Mouse (Mus musculus) heart, embryonic 16.5 days (tissue): ENCODE results near the gene Xkr8. TPM values are rescaled to one million over a fixed set of nuclear protein-coding genes. Genes with fewer than 3 reads are reported as not detected.

Experiments used
- ATAC-seq: fragments of 200-750 bp; cut with Nextera tagmentation; replicated peaks from 2 replicates; pipeline ENCODE4 v1.8.0; 2017; ENCODE audit warnings: moderate number of reproducible peaks; ENCODE audit not compliant: insufficient read depth, low FRiP score; ENCODE audit errors: extremely low read depth
- H3K27ac ChIP-seq: fragments of 300-500 bp; sonication (generic); 2 replicates; pipeline ENCODE4 v1.5.1; 2014; ENCODE audit warnings: mild to moderate bottlenecking, low read length, control low read depth, moderate library complexity
- H3K27me3 ChIP-seq: fragments of 300-500 bp; sonication (generic); 2 replicates; pipeline ENCODE4 v1.6.1; 2014; ENCODE audit warnings: low read length, mixed read lengths; ENCODE audit not compliant: control insufficient read depth, insufficient read depth
- H3K36me3 ChIP-seq: fragments of 300-500 bp; sonication (generic); 2 replicates; pipeline ENCODE4 v1.6.1; 2014; ENCODE audit not compliant: control insufficient read depth, insufficient read depth
- H3K4me1 ChIP-seq: fragments of 300-500 bp; sonication (generic); 2 replicates; pipeline ENCODE4 v1.6.1; 2014; ENCODE audit warnings: low read length, mixed read lengths; ENCODE audit not compliant: control insufficient read depth, insufficient read depth
- H3K4me2 ChIP-seq: fragments of 300-500 bp; sonication (generic); 2 replicates; pipeline ENCODE4 v1.6.1; 2014; ENCODE audit warnings: low read depth, mild to moderate bottlenecking, control low read depth, low read length
- H3K4me3 ChIP-seq: fragments of 300-500 bp; sonication (generic); 2 replicates; pipeline ENCODE4 v1.5.1; 2014; ENCODE audit warnings: mild to moderate bottlenecking, control low read depth, low read length
- H3K9ac ChIP-seq: fragments of 300-500 bp; sonication (generic); 2 replicates; pipeline ENCODE4 v1.6.1; 2014; ENCODE audit warnings: low read length, control low read depth
- H3K9me3 ChIP-seq: fragments of 300-500 bp; sonication (generic); replicated peaks from 2 replicates; pipeline ENCODE4 v1.6.1; 2016; ENCODE audit warnings: low read length; ENCODE audit not compliant: control insufficient read depth
- WGBS: fragments of 180-500 bp; shearing (Covaris S2); extraction: QIAGEN DNeasy Blood & Tissue Kit; methylation state at CpG from one replicate; pipeline ENCODE4 v1.1.7; 2014; 5-methylcytosine and 5-hydroxymethylcytosine counted together
- polyA plus RNA-seq: library from polyadenylated mRNA; unstranded; fragments of >200 nt; fragmentation: Nextera tagmentation; extraction: Ambion mirVana; gene quantifications from 2 replicates; pipeline ENCODE4 v1.2.1, GENCODE M21; 2015

Xkr8 gene
- polyA plus RNA-seq, 1 experiment from 2014 or later, result 2.9 TPM

GRCm38 (mm10) chr4:132760296-132760695 lies 27.9 kb upstream of the Xkr8 start:
- H3K4me2 ChIP-seq, result no peak overlapping the region
- 38% methylated on average over 3 of the region's 3 CpGs for WGBS
- no peaks in the 10 kb centered on the region for H3K9me3 ChIP-seq
- no peak overlapping the region for H3K9ac ChIP-seq
- no peaks in the 10 kb centered on the region; the same call in 1 of the 2 replicates for H3K27me3 ChIP-seq
- H3K4me3 ChIP-seq, result no peak overlapping the region
- no peaks in the 10 kb centered on the region for H3K36me3 ChIP-seq
- no peak for ATAC-seq
- H3K4me1 ChIP-seq, result peaks cover 7% of the 10 kb centered on the region
- H3K27ac ChIP-seq, result no peak overlapping the region

GRCm38 (mm10) chr4:132757633-132758351 lies 25.4 kb upstream of the Xkr8 start:
- 70% methylated on average over 7 of the region's 7 CpGs for WGBS
- no peak overlapping the region for H3K4me3 ChIP-seq

GRCm38 (mm10) chr4:132756974-132757373 lies 24.6 kb upstream of the Xkr8 start, which contains the start of gene Smpdl3b:
Smpdl3b (minus strand) TSS chr4:132757252.
- peak within 1 kb of the TSS; percentile 70 for H3K9ac ChIP-seq
- H3K9me3 ChIP-seq, result no peaks in the 10 kb centered on the region
- ATAC-seq, result peak; percentile 85
- H3K4me2 ChIP-seq, result peak within 1 kb of the TSS; percentile 98
- H3K27ac ChIP-seq, result no peak within 1 kb of the TSS
- H3K27me3 ChIP-seq, result no peaks in the 10 kb centered on the region; the same call in 1 of the 2 replicates
- H3K4me3 ChIP-seq, result peak within 1 kb of the TSS; percentile 64
- peaks cover 7% of the 10 kb centered on the region for H3K4me1 ChIP-seq
- under 1% methylated on average over 22 of the region's 22 CpGs for WGBS
- H3K36me3 ChIP-seq, result no peaks in the 10 kb centered on the region

More at GRCm38 (mm10) chr4:132757633-132758351, 25.4 kb upstream of the Xkr8 start:
- H3K4me2 ChIP-seq, result peak overlapping the region; percentile 98; the same call in 1 of the 2 replicates
- H3K27me3 ChIP-seq, result no peaks in the 10 kb centered on the region; the same call in 1 of the 2 replicates
- no peaks in the 10 kb centered on the region for H3K9me3 ChIP-seq
- no peak for ATAC-seq
- H3K27ac ChIP-seq, result no peak overlapping the region
- no peaks in the 10 kb centered on the region for H3K36me3 ChIP-seq
- H3K9ac ChIP-seq, result no peak overlapping the region
- peaks cover 7% of the 10 kb centered on the region for H3K4me1 ChIP-seq

- Histone ChIP-seq H3K36me3 (no peaks in the 10 kb centered on the region), H3K27me3 (no peaks in the 10 kb centered on the region; the same call in 1 of the 2 replicates), H3K9me3 (no peaks in the 10 kb centered on the region), H3K9ac (no peak overlapping the region), H3K4me3 (no peak overlapping the region), H3K4me1 (peaks cover 7% of the 10 kb centered on the region), H3K4me2 (no peak overlapping the region), H3K27ac (no peak overlapping the region)
- ATAC-seq, result no peak
- WGBS, result 52% methylated on average over 6 of the region's 6 CpGs
These were observed 20.6 kb upstream of the Xkr8 start for GRCm38 (mm10) chr4:132752992-132753391.

- Histone ChIP-seq H3K9me3 (no peaks in the 10 kb centered on the region), H3K4me1 (peaks cover 4% of the 10 kb centered on the region; the same call in 1 of the 2 replicates), H3K27ac (no peak overlapping the region), H3K4me2 (no peak overlapping the region), H3K36me3 (no peaks in the 10 kb centered on the region), H3K27me3 (no peaks in the 10 kb centered on the region), H3K4me3 (no peak overlapping the region), H3K9ac (no peak overlapping the region)
- ATAC-seq, result no peak
- WGBS, result 76% methylated on average over 6 of the region's 6 CpGs
These were observed 17.1 kb upstream of the Xkr8 start for GRCm38 (mm10) chr4:132749258-132749982.

GRCm38 (mm10) chr4:132748778-132749177 lies 16.4 kb upstream of the Xkr8 start:
- Histone ChIP-seq H3K9ac (no peak overlapping the region), H3K27me3 (no peaks in the 10 kb centered on the region), H3K4me1 (peaks cover 10% of the 10 kb centered on the region), H3K4me3 (no peak overlapping the region), H3K9me3 (no peaks in the 10 kb centered on the region), H3K27ac (no peak overlapping the region), H3K4me2 (no peak overlapping the region), H3K36me3 (no peaks in the 10 kb centered on the region)
- WGBS, result 88% methylated on average over 4 of the region's 4 CpGs
- no peak for ATAC-seq

GRCm38 (mm10) chr4:132747664-132748259 lies 15.4 kb upstream of the Xkr8 start:
- Histone ChIP-seq H3K4me2 (peak overlapping the region; percentile 40), H3K9me3 (no peaks in the 10 kb centered on the region), H3K27ac (peak overlapping the region; percentile 76), H3K4me1 (peaks cover 11% of the 10 kb centered on the region), H3K9ac (no peak overlapping the region), H3K36me3 (no peaks in the 10 kb centered on the region), H3K4me3 (peak overlapping the region; percentile 15; the same call in 1 of the 2 replicates), H3K27me3 (no peaks in the 10 kb centered on the region)
- peak; percentile 56 for ATAC-seq
- WGBS, result 53% methylated on average over 9 of the region's 9 CpGs

GRCm38 (mm10) chr4:132746911-132747517 lies 14.7 kb upstream of the Xkr8 start:
- Histone ChIP-seq H3K27me3 (no peaks in the 10 kb centered on the region), H3K4me1 (peaks cover 11% of the 10 kb centered on the region), H3K4me2 (peak overlapping the region; percentile 40; the same call in 1 of the 2 replicates), H3K27ac (peak overlapping the region; percentile 76), H3K9me3 (no peaks in the 10 kb centered on the region), H3K4me3 (no peak overlapping the region), H3K9ac (no peak overlapping the region), H3K36me3 (no peaks in the 10 kb centered on the region)
- no peak; the same call in 1 of the 2 replicates for ATAC-seq
- WGBS, result 85% methylated on average over 9 of the region's 9 CpGs
